Mouse (Mus musculus): ENCODE data around the gene Pi4k2a. TPM values are rescaled to one million over a fixed set of nuclear protein-coding genes. Genes with fewer than 3 reads are reported as not detected.

Gene Pi4k2a
- 20.9 and 23.6 TPM in 2 replicates for polyA plus RNA-seq (2014; fragmentation: Nextera tagmentation; extraction: Ambion mirVana)

DNA sequence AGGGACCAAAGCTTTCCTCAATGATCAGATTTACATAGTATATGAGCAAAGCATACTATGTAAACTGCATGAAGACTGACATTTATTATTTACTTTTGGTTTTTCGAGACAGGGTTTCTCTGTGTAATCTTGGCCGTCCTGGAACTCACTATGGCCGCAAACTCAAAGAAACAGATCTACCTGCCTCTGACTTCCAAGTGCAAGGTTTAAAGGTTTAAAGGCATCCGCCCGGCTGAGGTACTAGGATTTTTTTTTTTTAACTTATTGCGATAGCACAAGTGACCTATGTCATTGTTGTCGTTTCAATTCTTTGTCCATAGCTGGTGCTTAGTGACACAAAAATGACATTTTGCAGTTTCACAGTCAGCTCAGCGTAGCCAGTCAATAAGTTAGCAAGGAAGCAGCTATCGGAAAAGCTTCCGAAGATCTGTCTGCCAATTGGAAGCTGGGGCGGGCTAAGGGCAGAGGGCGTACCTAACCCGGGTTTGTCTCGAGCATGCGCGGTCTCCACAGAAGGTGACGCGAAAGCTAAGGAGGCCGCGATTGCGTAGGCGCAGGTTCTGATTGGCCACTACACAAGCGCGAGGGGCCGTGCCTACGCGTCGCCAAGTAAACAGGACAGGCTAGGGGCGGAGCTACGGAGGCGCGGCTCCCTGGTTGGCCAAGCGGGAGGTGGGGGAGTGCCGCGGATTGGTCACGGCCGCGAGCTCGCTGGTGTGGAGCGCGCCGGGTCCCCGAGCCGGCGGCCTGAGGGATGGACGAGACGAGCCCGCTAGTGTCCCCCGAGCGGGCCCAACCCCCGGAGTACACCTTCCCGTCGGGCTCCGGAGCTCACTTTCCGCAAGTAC is at the start of gene Pi4k2a:
TSS of gene Pi4k2a (plus strand) at position 723 of the 848 bp plus-strand sequence.
- Histone ChIP-seq H3K4me3 (ENCODE audit: low read depth, low read length) (peak within 1 kb of the TSS; percentile 90), H3K36me3 (ENCODE audit: control insufficient read depth, insufficient read depth, low read length) (no peaks in the 10 kb centered on the region), H3K27ac (ENCODE audit: low read depth, low read length) (peak within 1 kb of the TSS; percentile 80), H3K9ac (ENCODE audit: low read depth, low read length) (peak within 1 kb of the TSS; percentile 91), H3K9me3 (ENCODE audit: control insufficient read depth, low read length) (no peaks in the 10 kb centered on the region), H3K4me1 (replicated peaks; ENCODE audit: control insufficient read depth, insufficient read depth, low read length) (peaks cover 7% of the 10 kb centered on the region; the same call in 1 of the 2 replicates), H3K27me3 (ENCODE audit: control insufficient read depth, insufficient read depth, low read length) (no peaks in the 10 kb centered on the region), H3K4me2 (replicated peaks; ENCODE audit: low read depth, low read length) (peak within 1 kb of the TSS; percentile 85)
- DNase-seq (ENCODE audit: low spot score) (peak; percentile 98), ATAC-seq (ENCODE audit: low FRiP score) (peak; percentile 97)
- 1% methylated on average over 50 of the region's 55 CpGs for WGBS

- DNase-seq (ENCODE audit: low spot score): no peak
- Histone ChIP-seq H3K27me3 (ENCODE audit: control insufficient read depth, insufficient read depth, low read length) (no peaks in the 10 kb centered on the region), H3K4me2 (replicated peaks; ENCODE audit: low read depth, low read length) (no peak overlapping the region), H3K27ac (ENCODE audit: low read depth, low read length) (no peak overlapping the region), H3K4me3 (ENCODE audit: low read depth, low read length) (no peak overlapping the region), H3K36me3 (ENCODE audit: control insufficient read depth, insufficient read depth, low read length) (no peaks in the 10 kb centered on the region), H3K9ac (ENCODE audit: low read depth, low read length) (no peak overlapping the region), H3K4me1 (replicated peaks; ENCODE audit: control insufficient read depth, insufficient read depth, low read length) (no peaks in the 10 kb centered on the region), H3K9me3 (ENCODE audit: control insufficient read depth, low read length) (no peaks in the 10 kb centered on the region)
- no peak for ATAC-seq (ENCODE audit: low FRiP score)
- WGBS: 92% methylated on average over 6 of the region's 6 CpGs
These were observed 46.3 kb upstream of the Pi4k2a start for GRCm38 (mm10) chr19:42043988-42044387.

GRCm38 (mm10) chr19:42045269-42046102 is 44.8 kb upstream of the Pi4k2a start, which contains the start of gene Hoga1:
Gene Hoga1 (plus strand): TSS chr19:42045610.
- H3K4me3 ChIP-seq (ENCODE audit: low read depth, low read length): peak within 1 kb of the TSS; percentile 18
- H3K4me1 ChIP-seq (replicated peaks; ENCODE audit: control insufficient read depth, insufficient read depth, low read length): no peaks in the 10 kb centered on the region
- H3K27me3 ChIP-seq (ENCODE audit: control insufficient read depth, insufficient read depth, low read length): no peaks in the 10 kb centered on the region
- no peaks in the 10 kb centered on the region for H3K9me3 ChIP-seq (ENCODE audit: control insufficient read depth, low read length)
- H3K9ac ChIP-seq (ENCODE audit: low read depth, low read length): peak within 1 kb of the TSS; percentile 27; the same call in 1 of the 2 replicates
- no peak within 1 kb of the TSS for H3K27ac ChIP-seq (ENCODE audit: low read depth, low read length)
- 28% methylated on average over 23 of the region's 23 CpGs for WGBS
- ATAC-seq (ENCODE audit: low FRiP score): peak; percentile 87
- H3K36me3 ChIP-seq (ENCODE audit: control insufficient read depth, insufficient read depth, low read length): no peaks in the 10 kb centered on the region
- peak; percentile 76 for DNase-seq (ENCODE audit: low spot score)
- peak within 1 kb of the TSS; percentile 39 for H3K4me2 ChIP-seq (replicated peaks; ENCODE audit: low read depth, low read length)

DNA sequence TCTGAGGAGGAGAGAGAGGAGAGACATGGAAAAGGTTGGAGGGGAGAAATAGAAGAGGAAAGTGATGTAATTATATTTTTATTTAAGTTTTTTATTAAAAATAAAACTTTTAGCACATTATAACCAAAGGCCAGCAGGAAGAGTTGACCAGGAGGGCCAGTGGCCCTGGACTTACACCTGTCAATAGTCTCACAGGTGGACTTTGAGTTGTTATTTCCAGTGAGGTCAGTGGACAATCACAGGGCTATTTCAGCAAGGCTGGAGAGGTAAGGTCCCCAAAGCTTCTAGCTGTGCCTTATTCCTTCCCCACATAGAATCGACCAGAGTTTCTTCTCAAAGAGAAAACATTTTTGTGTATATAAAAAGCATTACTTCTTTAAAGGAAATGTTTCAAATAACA is 40.0 kb upstream of the Pi4k2a start:
- Histone ChIP-seq H3K4me3 (ENCODE audit: low read depth, low read length) (no peak overlapping the region), H3K4me2 (replicated peaks; ENCODE audit: low read depth, low read length) (no peak overlapping the region), H3K27ac (ENCODE audit: low read depth, low read length) (no peak overlapping the region), H3K9ac (ENCODE audit: low read depth, low read length) (no peak overlapping the region), H3K9me3 (ENCODE audit: control insufficient read depth, low read length) (no peaks in the 10 kb centered on the region), H3K27me3 (ENCODE audit: control insufficient read depth, insufficient read depth, low read length) (no peaks in the 10 kb centered on the region), H3K4me1 (replicated peaks; ENCODE audit: control insufficient read depth, insufficient read depth, low read length) (no peaks in the 10 kb centered on the region), H3K36me3 (ENCODE audit: control insufficient read depth, insufficient read depth, low read length) (no peaks in the 10 kb centered on the region)
- no peak for ATAC-seq (ENCODE audit: low FRiP score)
- no peak for DNase-seq (ENCODE audit: low spot score)
- WGBS: 90% methylated on average over 1 of the region's 1 CpGs

- Histone ChIP-seq H3K9me3 (ENCODE audit: control insufficient read depth, low read length) (no peaks in the 10 kb centered on the region), H3K27me3 (ENCODE audit: control insufficient read depth, insufficient read depth, low read length) (no peaks in the 10 kb centered on the region), H3K36me3 (ENCODE audit: control insufficient read depth, insufficient read depth, low read length) (no peaks in the 10 kb centered on the region), H3K27ac (ENCODE audit: low read depth, low read length) (no peak overlapping the region), H3K4me1 (replicated peaks; ENCODE audit: control insufficient read depth, insufficient read depth, low read length) (no peaks in the 10 kb centered on the region), H3K9ac (ENCODE audit: low read depth, low read length) (no peak overlapping the region), H3K4me2 (replicated peaks; ENCODE audit: low read depth, low read length) (no peak overlapping the region), H3K4me3 (ENCODE audit: low read depth, low read length) (no peak overlapping the region)
- 91% methylated on average over 3 of the region's 3 CpGs for WGBS
- DNase-seq (ENCODE audit: low spot score): no peak
- ATAC-seq (ENCODE audit: low FRiP score): no peak
These were observed 38.9 kb upstream of the Pi4k2a start for GRCm38 (mm10) chr19:42051351-42051750.

GRCm38 (mm10) chr19:42051948-42052347 is 38.3 kb upstream of the Pi4k2a start, which contains the start of gene 4933411K16Rik:
Gene 4933411K16Rik (plus strand): TSS chr19:42052248.
- Histone ChIP-seq H3K4me2 (replicated peaks; ENCODE audit: low read depth, low read length) (no peak within 1 kb of the TSS), H3K36me3 (ENCODE audit: control insufficient read depth, insufficient read depth, low read length) (no peaks in the 10 kb centered on the region), H3K9ac (ENCODE audit: low read depth, low read length) (no peak within 1 kb of the TSS), H3K4me1 (replicated peaks; ENCODE audit: control insufficient read depth, insufficient read depth, low read length) (no peaks in the 10 kb centered on the region), H3K9me3 (ENCODE audit: control insufficient read depth, low read length) (no peaks in the 10 kb centered on the region), H3K4me3 (ENCODE audit: low read depth, low read length) (no peak within 1 kb of the TSS), H3K27me3 (ENCODE audit: control insufficient read depth, insufficient read depth, low read length) (no peaks in the 10 kb centered on the region), H3K27ac (ENCODE audit: low read depth, low read length) (no peak within 1 kb of the TSS)
- ATAC-seq (ENCODE audit: low FRiP score) (no peak), DNase-seq (ENCODE audit: low spot score) (no peak)
- WGBS: 66% methylated on average over 4 of the region's 4 CpGs

- no peaks in the 10 kb centered on the region for H3K4me1 ChIP-seq (replicated peaks; ENCODE audit: control insufficient read depth, insufficient read depth, low read length)
- no peak overlapping the region for H3K4me2 ChIP-seq (replicated peaks; ENCODE audit: low read depth, low read length)
- ATAC-seq (ENCODE audit: low FRiP score) (no peak), DNase-seq (ENCODE audit: low spot score) (no peak)
- H3K36me3 ChIP-seq (ENCODE audit: control insufficient read depth, insufficient read depth, low read length): no peaks in the 10 kb centered on the region
- no peak overlapping the region for H3K4me3 ChIP-seq (ENCODE audit: low read depth, low read length)
- H3K9me3 ChIP-seq (ENCODE audit: control insufficient read depth, low read length): no peaks in the 10 kb centered on the region
- no peak overlapping the region for H3K27ac ChIP-seq (ENCODE audit: low read depth, low read length)
- H3K9ac ChIP-seq (ENCODE audit: low read depth, low read length): no peak overlapping the region
- WGBS: 82% methylated on average over 6 of the region's 6 CpGs
- H3K27me3 ChIP-seq (ENCODE audit: control insufficient read depth, insufficient read depth, low read length): no peaks in the 10 kb centered on the region
These were observed 36.0 kb upstream of the Pi4k2a start for GRCm38 (mm10) chr19:42054255-42054654.

DNA sequence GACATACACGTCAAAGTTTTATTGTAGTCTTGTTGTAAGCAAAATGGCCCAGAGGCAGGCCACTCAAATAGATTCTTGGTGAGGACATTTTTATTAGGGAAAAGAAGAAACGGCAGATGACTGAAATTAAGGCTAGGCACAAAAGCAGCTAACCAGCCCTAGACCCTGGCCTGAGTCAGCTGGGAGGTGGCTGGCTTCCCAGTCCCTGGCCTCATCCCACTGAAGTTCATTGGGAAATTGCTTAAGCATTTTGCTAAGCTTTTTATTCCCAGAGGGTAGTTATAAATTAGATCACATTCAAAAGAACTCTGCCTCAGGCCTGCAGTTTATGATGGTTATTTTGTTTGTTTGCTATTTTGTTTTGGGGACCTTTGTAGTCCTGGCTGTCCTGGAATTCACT is 34.4 kb upstream of the Pi4k2a start:
- Histone ChIP-seq H3K27me3 (ENCODE audit: control insufficient read depth, insufficient read depth, low read length) (no peaks in the 10 kb centered on the region), H3K27ac (ENCODE audit: low read depth, low read length) (no peak overlapping the region), H3K36me3 (ENCODE audit: control insufficient read depth, insufficient read depth, low read length) (no peaks in the 10 kb centered on the region), H3K4me1 (replicated peaks; ENCODE audit: control insufficient read depth, insufficient read depth, low read length) (no peaks in the 10 kb centered on the region), H3K4me3 (ENCODE audit: low read depth, low read length) (no peak overlapping the region), H3K9ac (ENCODE audit: low read depth, low read length) (no peak overlapping the region), H3K4me2 (replicated peaks; ENCODE audit: low read depth, low read length) (no peak overlapping the region), H3K9me3 (ENCODE audit: control insufficient read depth, low read length) (no peaks in the 10 kb centered on the region)
- WGBS: 92% methylated on average over 2 of the region's 2 CpGs
- ATAC-seq (ENCODE audit: low FRiP score) (no peak), DNase-seq (ENCODE audit: low spot score) (no peak)

Measured in hindbrain, embryonic 11.5 days (tissue).